Mouse (Mus musculus) right cerebral cortex, postnatal 10 days (tissue): ENCODE measurements around the gene Myb.

Experiments
- DNase-seq, 2 experiments: peaks; one replicate each; pipeline ENCODE4 v3.0.0; 2021; ENCODE audit warnings: low spot score in 2 of 2

Myb gene

GRCm38 (mm10) chr10:21130901-21131493 lies 29.8 kb downstream of the Myb start:
- DNase-seq: no peak

GRCm38 (mm10) chr10:21128086-21128611 lies 32.6 kb downstream of the Myb start:
- no peak for DNase-seq

- no peak for DNase-seq
These were observed 42.4 kb downstream of the Myb start for GRCm38 (mm10) chr10:21118341-21118740.

- DNase-seq: no peak
These were observed 46.3 kb downstream of the Myb start for GRCm38 (mm10) chr10:21114459-21114858.

- no peak for DNase-seq
These were observed 48.1 kb downstream of the Myb start for GRCm38 (mm10) chr10:21112689-21113088.

GRCm38 (mm10) chr10:21109337-21110056 lies 51.3 kb downstream of the Myb start:
- no peak for DNase-seq

GRCm38 (mm10) chr10:21108796-21109195 lies 52.0 kb downstream of the Myb start:
- DNase-seq: no peak

GRCm38 (mm10) chr10:21108182-21108581 lies 52.6 kb downstream of the Myb start:
- no peak for DNase-seq

GRCm38 (mm10) chr10:21105206-21105605 lies 55.6 kb downstream of the Myb start:
- no peak for DNase-seq

GRCm38 (mm10) chr10:21102689-21103088 lies 58.1 kb downstream of the Myb start:
- DNase-seq: no peak

- no peak for DNase-seq
These were observed 58.8 kb downstream of the Myb start for GRCm38 (mm10) chr10:21101948-21102347.

GRCm38 (mm10) chr10:21100646-21101249 lies 60.0 kb downstream of the Myb start:
- no peak for DNase-seq

GRCm38 (mm10) chr10:21099515-21099914 lies 61.3 kb downstream of the Myb start:
- no peak for DNase-seq

GRCm38 (mm10) chr10:21095541-21095940 lies 65.2 kb downstream of the Myb start:
- no peak for DNase-seq

- DNase-seq: no peak
These were observed 65.9 kb downstream of the Myb start for GRCm38 (mm10) chr10:21094896-21095295.

- no peak for DNase-seq
These were observed 67.5 kb downstream of the Myb start for GRCm38 (mm10) chr10:21093301-21093700.

GRCm38 (mm10) chr10:21092501-21093270 lies 68.1 kb downstream of the Myb start:
- DNase-seq: no peak

- no peak for DNase-seq
These were observed 69.7 kb downstream of the Myb start for GRCm38 (mm10) chr10:21090922-21091700.

- no peak for DNase-seq
These were observed 71.2 kb downstream of the Myb start for GRCm38 (mm10) chr10:21089541-21089940.

- DNase-seq: no peak
These were observed 73.1 kb downstream of the Myb start for GRCm38 (mm10) chr10:21087614-21088232.

GRCm38 (mm10) chr10:21085044-21085443 lies 75.7 kb downstream of the Myb start:
- no peak for DNase-seq
